Mouse (Mus musculus) CH12.LX (cell line): Measurements from ENCODE around the gene Ablim1. TPM values are rescaled to one million over a fixed set of nuclear protein-coding genes. Genes with fewer than 3 reads are reported as not detected.

Source experiments
- DNase-seq: peaks from one replicate; pipeline ENCODE4 v3.0.0-alpha.2; 2013; ENCODE audit errors: extremely low read depth
- H3K27ac ChIP-seq: 2 replicates; pipeline ENCODE4 v1.5.1; 2012; ENCODE audit warnings: low read depth, mild to moderate bottlenecking, control low read depth, moderate library complexity; ENCODE audit not compliant: insufficient read depth
- H3K27me3 ChIP-seq: replicated peaks from 2 replicates; pipeline ENCODE3; 2012; ENCODE audit warnings: inconsistent platforms
- H3K36me3 ChIP-seq, 2 experiments: replicated peaks in 1 of 2; 2 replicates each; pipeline versions ENCODE3 to v1.6.1; 2012; ENCODE audit warnings: inconsistent platforms in 1 of 2, low read length in 1 of 2, mild to moderate bottlenecking in 1 of 2, mixed read lengths in 1 of 2, moderate library complexity in 1 of 2; ENCODE audit not compliant: control insufficient read depth in 1 of 2, insufficient read depth in 1 of 2
- H3K4me1 ChIP-seq, 2 experiments: 2 replicates each; pipeline ENCODE4 v1.6.1; 2012; ENCODE audit warnings: inconsistent platforms in 1 of 2, moderate library complexity in 1 of 2; ENCODE audit not compliant: insufficient read depth in 2 of 2, control insufficient read depth in 1 of 2
- H3K4me2 ChIP-seq: 2 replicates; pipeline ENCODE4 v1.6.1; 2012; ENCODE audit warnings: low read depth, mild to moderate bottlenecking, control low read depth; ENCODE audit not compliant: poor library complexity, insufficient read depth, severe bottlenecking
- H3K4me3 ChIP-seq, 3 experiments: fragments of 150-350 bp in 1 of 3; sonication (generic) in 1 of 3; replicated peaks in 1 of 3; 2 replicates each; pipeline versions ENCODE3 to v1.5.1; 2011 to 2012; ENCODE audit warnings: low read depth in 2 of 3, low read length in 2 of 3, mild to moderate bottlenecking in 2 of 3, moderate library complexity in 2 of 3, control low read depth in 1 of 3, improper control_type of control experiment in 1 of 3, inconsistent platforms in 1 of 3, mixed read lengths in 1 of 3; ENCODE audit not compliant: poor library complexity in 1 of 3
- H3K79me2 ChIP-seq: replicated peaks from 2 replicates; pipeline ENCODE4 v1.6.1; 2012; ENCODE audit warnings: mild to moderate bottlenecking, moderate library complexity; ENCODE audit not compliant: control insufficient read depth, poor library complexity, insufficient read depth, severe bottlenecking; ENCODE audit errors: extremely low read depth
- H3K9ac ChIP-seq: 2 replicates; pipeline ENCODE4 v1.6.1; 2012; ENCODE audit warnings: low read depth, mild to moderate bottlenecking, control low read depth, moderate library complexity; ENCODE audit not compliant: insufficient read depth
- H3K9me3 ChIP-seq: replicated peaks from 2 replicates; pipeline ENCODE3; 2012; ENCODE audit warnings: low read length, inconsistent platforms, mixed read lengths
- BHLHE40 ChIP-seq: IDR thresholded peaks from 2 replicates; pipeline ENCODE4 v1.6.1; 2011; ENCODE audit warnings: mild to moderate bottlenecking, low read depth, low read length, improper control_type of control experiment
- CHD1 ChIP-seq: IDR thresholded peaks from 2 replicates; pipeline ENCODE4 v1.6.1; 2012; ENCODE audit warnings: low read depth, low read length, improper control_type of control experiment, inconsistent platforms
- CHD2 ChIP-seq: IDR thresholded peaks from 2 replicates; pipeline ENCODE4 v1.6.1; 2011; ENCODE audit warnings: low read length, improper control_type of control experiment
- CTCF ChIP-seq, 2 experiments: IDR thresholded peaks in 1 of 2; conservative IDR thresholded peaks in 1 of 2; 2 replicates each; pipeline ENCODE4 v1.5.1; 2011 to 2012; ENCODE audit warnings: low read depth in 2 of 2, low read length in 2 of 2, improper control_type of control experiment in 1 of 2, inconsistent platforms in 1 of 2, mild to moderate bottlenecking in 1 of 2, moderate library complexity in 1 of 2
- E2F4 ChIP-seq: IDR thresholded peaks from 2 replicates; pipeline ENCODE4 v1.6.1; 2011; ENCODE audit warnings: low read depth, low read length, improper control_type of control experiment; ENCODE audit not compliant: insufficient replicate concordance
- ELF1 ChIP-seq: IDR thresholded peaks from 2 replicates; pipeline ENCODE4 v1.6.1; 2014; ENCODE audit warnings: low read depth, mild to moderate bottlenecking, inconsistent platforms, low read length, improper control_type of control experiment
- ETS1 ChIP-seq: conservative IDR thresholded peaks from 2 replicates; pipeline ENCODE4 v1.6.1; 2012; ENCODE audit warnings: low read depth, mild to moderate bottlenecking, inconsistent platforms, low read length, improper control_type of control experiment, moderate library complexity
- IRF4 ChIP-seq: IDR thresholded peaks from 2 replicates; pipeline ENCODE4 v1.6.1; 2014; ENCODE audit warnings: low read depth, mild to moderate bottlenecking, inconsistent platforms, low read length, improper control_type of control experiment
- KAT2A ChIP-seq: IDR thresholded peaks from 2 replicates; pipeline ENCODE4 v1.6.1; 2012; ENCODE audit warnings: low read length, improper control_type of control experiment, inconsistent platforms; ENCODE audit not compliant: insufficient replicate concordance
- MAZ ChIP-seq: IDR thresholded peaks from 2 replicates; pipeline ENCODE4 v1.6.1; 2012; ENCODE audit warnings: low read depth, mild to moderate bottlenecking, inconsistent platforms, low read length, improper control_type of control experiment, moderate library complexity
- MEF2A ChIP-seq: IDR thresholded peaks from 2 replicates; pipeline ENCODE4 v1.6.1; 2014; ENCODE audit warnings: low read depth, mild to moderate bottlenecking, inconsistent platforms, low read length, improper control_type of control experiment, borderline replicate concordance
- MYC ChIP-seq: IDR thresholded peaks from 2 replicates; pipeline ENCODE4 v1.6.1; 2011; ENCODE audit warnings: low read depth, mild to moderate bottlenecking, improper control_type of control experiment, low read length
- POLR2A ChIP-seq: IDR thresholded peaks from 2 replicates; pipeline ENCODE4 v1.6.1; 2011; ENCODE audit warnings: low read depth, mild to moderate bottlenecking, improper control_type of control experiment, low read length
- POLR2AphosphoS2 ChIP-seq: IDR thresholded peaks from 2 replicates; pipeline ENCODE4 v1.6.1; 2011; ENCODE audit warnings: low read depth, low read length, improper control_type of control experiment
- TBP ChIP-seq: conservative IDR thresholded peaks from 2 replicates; pipeline ENCODE4 v1.6.1; 2011; ENCODE audit warnings: low read depth, low read length, improper control_type of control experiment
- UBTF ChIP-seq: IDR thresholded peaks from 2 replicates; pipeline ENCODE4 v1.6.1; 2012; ENCODE audit warnings: low read depth, mild to moderate bottlenecking, inconsistent platforms, low read length, improper control_type of control experiment, moderate library complexity
- USF2 ChIP-seq: conservative IDR thresholded peaks from 2 replicates; pipeline ENCODE4 v1.6.1; 2011; ENCODE audit warnings: low read depth, low read length, improper control_type of control experiment
- ZC3H11A ChIP-seq: IDR thresholded peaks from 2 replicates; pipeline ENCODE4 v1.6.1; 2012; ENCODE audit warnings: low read depth, mild to moderate bottlenecking, inconsistent platforms, low read length, improper control_type of control experiment
- ZKSCAN1 ChIP-seq: IDR thresholded peaks from 2 replicates; pipeline ENCODE4 v1.6.1; 2012; ENCODE audit warnings: low read depth, inconsistent platforms, low read length, improper control_type of control experiment, borderline replicate concordance
- dilution Hi-C: fragments of 300-500 bp; cut with MboI; formaldehyde crosslinking; loops from 2 replicates; pipeline ENCODE4 v1.14.3; 2020; ENCODE audit warnings: low sequenced_read_pairs; ENCODE audit not compliant: extremely low pct_unique_long_range_greater_than_20kb, extremely low pct_ligation_motif_present
- in situ Hi-C: fragments of 300-500 bp; cut with MboI; formaldehyde crosslinking; loops from 3 replicates; pipeline ENCODE4 v1.14.3; 2019; ENCODE audit warnings: low sequenced_read_pairs, low pct_ligation_motif_present, low pct_unique_long_range_greater_than_20kb, mixed read lengths
- polyA plus RNA-seq: library from polyadenylated mRNA; unstranded; fragments of >175 nt; gene quantifications from 2 replicates; pipeline ENCODE4 v1.2.1, GENCODE M21; 2012; ENCODE audit warnings: low read depth; ENCODE audit not compliant: insufficient read length
- total RNA-seq, 2 experiments: library from RNA; depleted of rRNA; stranded (reverse); fragments of 300-350 nt in 1 of 2; fragments of >200 nt in 1 of 2; gene quantifications; 2 replicates each; pipeline ENCODE4 v1.2.3; 2012 to 2014

The Ablim1 gene
- total and polyA plus RNA-seq, 3 experiments: 0.85 to 2.4 (median 2.0) TPM

GRCm38 (mm10) chr19:57140071-57140470 lies 174.6 kb downstream of the Ablim1 start:
- Histone ChIP-seq H3K36me3 (no peaks in the 10 kb centered on the region), H3K9me3 (no peaks in the 10 kb centered on the region), H3K4me3 (no peak overlapping the region), H3K4me2 (no peak overlapping the region), H3K9ac (no peak overlapping the region), H3K79me2 (no peaks in the 10 kb centered on the region)
- dilution Hi-C loops: no loop called here
- DNase-seq: no peak
- 0 out of 4 replicates have a peak, but pooled peaks of 1 of the 2 experiments have one; percentile 10 for TF ChIP-seq CTCF (conservative IDR thresholded peaks at IDR 0.05 in 1 of 2, IDR thresholded peaks at IDR 0.05 in 1 of 2; ENCODE audit: low read depth in 2 of 2, low read length in 2 of 2)
- TF ChIP-seq CHD2: no peak
- no peak for TF ChIP-seq MYC
- TF ChIP-seq, all 38 proteins: peak for 1
- H3K4me1 ChIP-seq: peaks cover 0 to 6% of the 10 kb centered on the region in 2 experiments; a peak in 1 of 4 replicates
- no peak overlapping the region for H3K27ac ChIP-seq
- no peaks in the 10 kb centered on the region for H3K27me3 ChIP-seq
- in situ Hi-C loops: no loop called here

GRCm38 (mm10) chr19:57138909-57139617 lies 175.7 kb downstream of the Ablim1 start:
- no peaks in the 10 kb centered on the region for H3K79me2 ChIP-seq
- in situ Hi-C loops (loop anchor here (5.0 kb wide), 2 partner anchors 72 to 217 kb away; no protein-coding TSS in a partner anchor), dilution Hi-C loops (no loop called here)
- peaks cover 0 to 6% of the 10 kb centered on the region in 2 experiments; a peak in 1 of 4 replicates for H3K4me1 ChIP-seq
- no peaks in the 10 kb centered on the region for H3K9me3 ChIP-seq
- no peak overlapping the region for H3K9ac ChIP-seq
- no peaks in the 10 kb centered on the region for H3K27me3 ChIP-seq
- H3K27ac ChIP-seq: no peak overlapping the region
- no peaks in the 10 kb centered on the region for H3K36me3 ChIP-seq
- no peak for DNase-seq
- H3K4me3 ChIP-seq: no peak overlapping the region
- TF ChIP-seq POLR2AphosphoS2: no peak
- TF ChIP-seq ZC3H11A: no peak
- no peak for TF ChIP-seq ETS1
- no peak for TF ChIP-seq ZKSCAN1
- H3K4me2 ChIP-seq: no peak overlapping the region

DNA sequence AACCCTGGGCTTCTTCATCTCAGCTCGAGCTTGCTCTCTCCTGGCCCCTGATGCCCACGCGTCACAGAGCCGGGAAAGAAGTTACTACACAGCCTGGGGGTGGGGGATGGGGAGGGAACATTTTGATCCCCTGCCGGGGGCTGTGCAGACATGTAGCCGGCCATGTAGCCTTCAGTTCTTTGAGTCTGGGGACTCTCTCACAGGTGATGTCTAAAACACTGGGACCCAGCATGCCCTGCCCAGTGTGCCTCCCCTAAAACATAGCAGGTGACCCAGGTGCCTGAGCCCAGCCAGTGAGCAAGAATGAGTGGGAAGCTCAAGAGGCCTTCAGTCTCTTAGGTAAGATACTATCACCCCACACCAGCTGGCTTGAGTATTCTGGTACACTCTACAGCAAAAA lies 176.2 kb downstream of the Ablim1 start:
- Histone ChIP-seq H3K27me3 (no peaks in the 10 kb centered on the region), H3K36me3 (no peaks in the 10 kb centered on the region), H3K4me3 (no peak overlapping the region), H3K9me3 (no peaks in the 10 kb centered on the region), H3K79me2 (no peaks in the 10 kb centered on the region), H3K4me2 (no peak overlapping the region), H3K9ac (no peak overlapping the region), H3K27ac (no peak overlapping the region), H3K4me1 (peaks cover 0 to 6% of the 10 kb centered on the region in 2 experiments; a peak in 1 of 4 replicates)
- TF ChIP-seq ELF1 (no peak), MEF2A (no peak), MAZ (no peak), IRF4 (no peak), KAT2A (no peak), CHD1 (no peak), UBTF (no peak), POLR2A (no peak), ZC3H11A (no peak), BHLHE40 (no peak), E2F4 (no peak), USF2 (no peak), ETS1 (no peak), TBP (no peak)
- DNase-seq: no peak
- dilution Hi-C loops: no loop called here
- in situ Hi-C loops: loop anchor here (5.0 kb wide), 2 partner anchors 71 to 216 kb away; no protein-coding TSS in a partner anchor
